8 mouse cellular contexts compared by ENCODE assay signal in genomic region chr4:97777706-97778176, GRCm38 (mm10). TPM values are rescaled to one million over a fixed set of nuclear protein-coding genes. Genes with fewer than 3 reads are reported as not detected.
DNase-seq lines count a peak whose midpoint lies in the region; ATAC-seq and TF ChIP-seq lines count a peak whose summit lies in the region.

E130114P18Rik (minus strand) TSS chr4:97778078.

- H3K9me3 ChIP-seq in embryonic facial prominence, embryonic 15.5 days (replicated peaks): no peaks in the 10 kb centered on the region
- no peaks in the 10 kb centered on the region for H3K9me3 ChIP-seq in heart, embryonic 10.5 days
- no peaks in the 10 kb centered on the region for H3K9me3 ChIP-seq in liver, embryonic 15.5 days (replicated peaks)
- H3K9me3 ChIP-seq in stomach, postnatal 0 days (ENCODE audit: control insufficient read depth, low read length): no peaks in the 10 kb centered on the region

- WGBS in embryonic facial prominence, embryonic 15.5 days: under 1% methylated on average over 37 of the region's 37 CpGs
- under 1% methylated on average over 37 of the region's 37 CpGs for whole genome bisulfite sequencing in heart, embryonic 10.5 days
- under 1% methylated on average over 37 of the region's 37 CpGs for WGBS in kidney, adult 2 months
- WGBS in liver, embryonic 15.5 days (ENCODE audit: insufficient replicate concordance): under 1% methylated on average over 35 of the region's 37 CpGs
- WGBS in stomach, postnatal 0 days: 1% methylated on average over 35 of the region's 37 CpGs

- H3K4me3 ChIP-seq in embryonic facial prominence, embryonic 15.5 days (replicated peaks): peak within 1 kb of the TSS; percentile 83
- peak within 1 kb of the TSS; percentile 86 for H3K4me3 ChIP-seq in heart, embryonic 10.5 days
- H3K4me3 ChIP-seq in kidney, adult 2 months (ENCODE audit: insufficient read depth, low read depth, low read length): peak within 1 kb of the TSS; percentile 100
- H3K4me3 ChIP-seq in liver, embryonic 15.5 days (replicated peaks): peak within 1 kb of the TSS; percentile 66
- no peak within 1 kb of the TSS for H3K4me3 ChIP-seq in myocyte
- H3K4me3 ChIP-seq in stomach, postnatal 0 days (ENCODE audit: low read depth, low read length): peak within 1 kb of the TSS; percentile 96

- DNase-seq in 3T3-L1 (ENCODE audit: low read depth, low spot score): peak; percentile 56
- peak; percentile 65 for DNase-seq in adrenal gland, adult 8-10 months
- no peak for DNase-seq in heart, embryonic 10.5 days (ENCODE audit: low spot score)
- DNase-seq in kidney, adult 2 months: peak; percentile 88
- DNase-seq in stomach, postnatal 0 days (ENCODE audit: low spot score): peak; percentile 73

- peak within 1 kb of the TSS; percentile 97 for H3K9ac ChIP-seq in embryonic facial prominence, embryonic 15.5 days
- H3K9ac ChIP-seq in liver, embryonic 15.5 days: peak within 1 kb of the TSS; percentile 60
- H3K9ac ChIP-seq in stomach, postnatal 0 days (ENCODE audit: low read length): peak within 1 kb of the TSS; percentile 99

- ATAC-seq in embryonic facial prominence, embryonic 15.5 days (ENCODE audit: insufficient number of reproducible peaks, low FRiP score, low TSS enrichment, low read depth): peak; percentile 56
- peak; percentile 59 for ATAC-seq in liver, embryonic 15.5 days (ENCODE audit: insufficient read depth)
- ATAC-seq in stomach, postnatal 0 days (ENCODE audit: low FRiP score, low TSS enrichment): peak; percentile 80

- peak within 1 kb of the TSS; percentile 97 for H3K27ac ChIP-seq in embryonic facial prominence, embryonic 15.5 days (replicated peaks)
- peak within 1 kb of the TSS; percentile 95 for H3K27ac ChIP-seq in heart, embryonic 10.5 days
- peak within 1 kb of the TSS; percentile 85 for H3K27ac ChIP-seq in kidney, adult 2 months (ENCODE audit: insufficient read depth, low read depth, low read length)
- peak within 1 kb of the TSS; percentile 57 for H3K27ac ChIP-seq in liver, embryonic 15.5 days (replicated peaks)
- H3K27ac ChIP-seq in stomach, postnatal 0 days (replicated peaks): peak within 1 kb of the TSS; percentile 96

- no peaks in the 10 kb centered on the region for H3K36me3 ChIP-seq in embryonic facial prominence, embryonic 15.5 days
- peaks cover 1% of the 10 kb centered on the region; the same call in 1 of the 2 replicates for H3K36me3 ChIP-seq in heart, embryonic 10.5 days
- no peaks in the 10 kb centered on the region for H3K36me3 ChIP-seq in kidney, adult 2 months (ENCODE audit: control insufficient read depth, insufficient read depth, low read length)
- H3K36me3 ChIP-seq in liver, embryonic 15.5 days (replicated peaks): no peaks in the 10 kb centered on the region
- no peaks in the 10 kb centered on the region for H3K36me3 ChIP-seq in myocyte (ENCODE audit: control insufficient read depth, insufficient read depth)
- H3K36me3 ChIP-seq in stomach, postnatal 0 days (ENCODE audit: control insufficient read depth, insufficient read depth, low read length): no peaks in the 10 kb centered on the region; the same call in 1 of the 2 replicates

- no peaks in the 10 kb centered on the region for H3K27me3 ChIP-seq in embryonic facial prominence, embryonic 15.5 days
- no peaks in the 10 kb centered on the region for H3K27me3 ChIP-seq in heart, embryonic 10.5 days (ENCODE audit: insufficient read depth, poor library complexity, severe bottlenecking)
- H3K27me3 ChIP-seq in kidney, adult 2 months (replicated peaks; ENCODE audit: control insufficient read depth, insufficient read depth, low read length): no peaks in the 10 kb centered on the region
- H3K27me3 ChIP-seq in liver, embryonic 15.5 days: peaks cover 73% of the 10 kb centered on the region
- H3K27me3 ChIP-seq in myocyte (ENCODE audit: control insufficient read depth, insufficient read depth, insufficient read length): peaks cover 26% of the 10 kb centered on the region
- no peaks in the 10 kb centered on the region for H3K27me3 ChIP-seq in stomach, postnatal 0 days (ENCODE audit: control insufficient read depth, insufficient read depth, low read length)

- TF ChIP-seq POLR2A in kidney, adult 2 months (IDR thresholded peaks at IDR 0.05; ENCODE audit: low read depth, low read length): no peak
- TF ChIP-seq POLR2A in myocyte (IDR thresholded peaks at IDR 0.05; ENCODE audit: insufficient read length, low read depth): no peak

- H3K4me2 ChIP-seq in embryonic facial prominence, embryonic 15.5 days (replicated peaks): peak within 1 kb of the TSS; percentile 76
- H3K4me2 ChIP-seq in liver, embryonic 15.5 days: peak within 1 kb of the TSS; percentile 75
- H3K4me2 ChIP-seq in myocyte (ENCODE audit: low read depth): peak within 1 kb of the TSS; percentile 74
- peak within 1 kb of the TSS; percentile 88 for H3K4me2 ChIP-seq in stomach, postnatal 0 days (replicated peaks; ENCODE audit: low read depth)

- TF ChIP-seq EP300 in stomach, postnatal 0 days (optimal IDR thresholded peaks at IDR 0.05): no peak

- no peaks in the 10 kb centered on the region for H3K79me2 ChIP-seq in myocyte (ENCODE audit: control insufficient read depth, insufficient read depth)

- peaks cover 26% of the 10 kb centered on the region for H3K4me1 ChIP-seq in embryonic facial prominence, embryonic 15.5 days
- peaks cover 22% of the 10 kb centered on the region for H3K4me1 ChIP-seq in heart, embryonic 10.5 days
- H3K4me1 ChIP-seq in kidney, adult 2 months (ENCODE audit: control insufficient read depth, insufficient read depth, low read length): peaks cover 5% of the 10 kb centered on the region; the same call in 1 of the 2 replicates
- H3K4me1 ChIP-seq in liver, embryonic 15.5 days (replicated peaks): peaks cover 11% of the 10 kb centered on the region; the same call in 1 of the 2 replicates
- H3K4me1 ChIP-seq in stomach, postnatal 0 days (replicated peaks; ENCODE audit: control insufficient read depth, insufficient read depth): 0 out of 2 replicates have a peak, but pooled peaks cover 4% of the 10 kb centered on the region

- peak within 1 kb of the TSS; percentile 8 for H3ac ChIP-seq in myocyte (ENCODE audit: control insufficient read depth, insufficient read length)

- TF ChIP-seq CTCF in kidney, adult 2 months (conservative IDR thresholded peaks at IDR 0.05; ENCODE audit: insufficient read depth, insufficient read length, low read depth, low read length): no peak
- no peak for TF ChIP-seq CTCF in stomach, postnatal 0 days (IDR thresholded peaks at IDR 0.05; ENCODE audit: low read depth)

TF ChIP-seq in myocyte, 11 proteins besides CTCF, POLR2A, EP300 and RAD21:
- TF ChIP-seq MYOG (IDR thresholded peaks at IDR 0.05; ENCODE audit: control insufficient read depth in 1 of 3, insufficient read depth in 1 of 3, insufficient read length in 2 of 3, low read depth in 2 of 3) (no peak), MYOD1 (IDR thresholded peaks at IDR 0.05; ENCODE audit: control insufficient read depth in 1 of 3, insufficient read length in 2 of 3, low read depth in 2 of 3) (no peak), POLR2AphosphoS2 (IDR thresholded peaks at IDR 0.05; ENCODE audit: insufficient read length, low read depth) (no peak), SRF (IDR thresholded peaks at IDR 0.05; ENCODE audit: control insufficient read depth, insufficient read length, low read depth) (no peak), USF1 (IDR thresholded peaks at IDR 0.05; ENCODE audit: low read depth) (no peak), TCF12 (IDR thresholded peaks at IDR 0.05; ENCODE audit: insufficient read depth, poor library complexity, severe bottlenecking) (no peak), REST (IDR thresholded peaks at IDR 0.05; ENCODE audit: insufficient read depth, insufficient read length) (no peak), TCF3 (IDR thresholded peaks at IDR 0.05; ENCODE audit: insufficient read length, low read depth) (no peak)

RNA-seq across cellular contexts. Expression of gene E130114P18Rik, which starts in this region (rescaled TPM):
- under 1 TPM in 3 of 4 experiments, not detected in 1; 0.28 to 0.73 (median 0.59) TPM for total RNA-seq in adrenal gland, adult 8-10 months (2022)
- 3.8 and 4.2 TPM in 2 replicates for polyA plus RNA-seq in embryonic facial prominence, embryonic 15.5 days (2015; fragmentation: Nextera tagmentation; extraction: Ambion mirVana)
- 0.33 and 1.1 TPM in 2 replicates for polyA plus RNA-seq in heart, embryonic 10.5 days (2016; fragmentation: Nextera tagmentation; extraction: Ambion mirVana)
- 0.10 and 0.45 TPM in 2 replicates for polyA plus RNA-seq in kidney, adult 2 months (2012; rRNA removed)
- polyA plus RNA-seq in liver, embryonic 15.5 days (2015; fragmentation: Nextera tagmentation; extraction: Ambion mirVana): 0.10 and 0.12 TPM in 2 replicates
- polyA plus RNA-seq in myocyte (2012; fragmentation: generic; extraction: Trizol): not detected
- 1.2 and 1.9 TPM in 2 replicates for polyA plus RNA-seq in stomach, postnatal 0 days (2015; fragmentation: Nextera tagmentation; extraction: Ambion mirVana)

Comparison
In these comparisons a context has a peak if more than half of its experiments do, and no peak if none do; other contexts are left out.
1. Peak in DNase-seq in adrenal gland, adult 8-10 months; RNA of the gene not detected or under 1 TPM.
2. Peak in DNase-seq, H3K4me3 ChIP-seq and H3K27ac ChIP-seq in kidney, adult 2 months; RNA of the gene not detected or under 1 TPM.
3. Peak in ATAC-seq, H3K4me3 ChIP-seq, H3K27ac ChIP-seq, H3K9ac ChIP-seq and H3K4me2 ChIP-seq in liver, embryonic 15.5 days; RNA of the gene not detected or under 1 TPM.